Mouse (Mus musculus): ENCODE measurements around the gene Tomm6. TPM values are rescaled to one million over a fixed set of nuclear protein-coding genes. Genes with fewer than 3 reads are reported as not detected.
A peak's percentile ranks its signal among the peaks of the same experiment; 100 is the strongest.

Tomm6 gene
- 158 and 198 TPM in 2 replicates for total RNA-seq (2014; rRNA removed)
- polyA plus RNA-seq (2015; fragmentation: Nextera tagmentation; extraction: Ambion mirVana) = 343 and 371 TPM in 2 replicates

DNA sequence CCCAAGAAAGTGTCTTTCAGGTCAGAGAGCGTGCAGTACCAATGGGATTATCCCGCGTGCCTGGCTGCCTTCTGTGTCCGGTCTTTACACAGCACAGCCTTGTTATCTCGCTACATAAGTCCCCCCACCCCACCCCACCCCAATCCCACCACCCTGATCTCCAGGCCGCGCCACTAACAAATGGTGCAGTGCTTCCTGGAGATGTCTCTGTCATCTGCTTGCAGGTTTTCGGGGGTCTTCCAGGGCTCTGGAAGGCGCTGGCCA is at the start of gene Tomm6:
TSS of gene Tomm6 (minus strand) at position 43 of the 264 bp plus-strand sequence.
- Histone ChIP-seq H3K9me3 (ENCODE audit: low read length) (no peaks in the 10 kb centered on the region), H3K4me1 (ENCODE audit: insufficient read depth, low read length) (peaks cover 11% of the 10 kb centered on the region), H3K27ac (peak within 1 kb of the TSS; percentile 87), H3K27me3 (ENCODE audit: insufficient read depth, low read length) (no peaks in the 10 kb centered on the region), H3K9ac (replicated peaks; ENCODE audit: low read length) (peak within 1 kb of the TSS; percentile 84), H3K36me3 (ENCODE audit: insufficient read depth, low read length) (peaks cover 12% of the 10 kb centered on the region), H3K4me3 (ENCODE audit: low read length) (peak within 1 kb of the TSS; percentile 58), H3K4me2 (ENCODE audit: low read depth, low read length) (peak within 1 kb of the TSS; percentile 92)
- no peak for DNase-seq (ENCODE audit: low spot score)
- under 1% methylated on average over 9 of the region's 9 CpGs for WGBS
- no peak for TF ChIP-seq CTCF (IDR thresholded peaks at IDR 0.05; ENCODE audit: low read depth)
- no peak for ATAC-seq

DNA sequence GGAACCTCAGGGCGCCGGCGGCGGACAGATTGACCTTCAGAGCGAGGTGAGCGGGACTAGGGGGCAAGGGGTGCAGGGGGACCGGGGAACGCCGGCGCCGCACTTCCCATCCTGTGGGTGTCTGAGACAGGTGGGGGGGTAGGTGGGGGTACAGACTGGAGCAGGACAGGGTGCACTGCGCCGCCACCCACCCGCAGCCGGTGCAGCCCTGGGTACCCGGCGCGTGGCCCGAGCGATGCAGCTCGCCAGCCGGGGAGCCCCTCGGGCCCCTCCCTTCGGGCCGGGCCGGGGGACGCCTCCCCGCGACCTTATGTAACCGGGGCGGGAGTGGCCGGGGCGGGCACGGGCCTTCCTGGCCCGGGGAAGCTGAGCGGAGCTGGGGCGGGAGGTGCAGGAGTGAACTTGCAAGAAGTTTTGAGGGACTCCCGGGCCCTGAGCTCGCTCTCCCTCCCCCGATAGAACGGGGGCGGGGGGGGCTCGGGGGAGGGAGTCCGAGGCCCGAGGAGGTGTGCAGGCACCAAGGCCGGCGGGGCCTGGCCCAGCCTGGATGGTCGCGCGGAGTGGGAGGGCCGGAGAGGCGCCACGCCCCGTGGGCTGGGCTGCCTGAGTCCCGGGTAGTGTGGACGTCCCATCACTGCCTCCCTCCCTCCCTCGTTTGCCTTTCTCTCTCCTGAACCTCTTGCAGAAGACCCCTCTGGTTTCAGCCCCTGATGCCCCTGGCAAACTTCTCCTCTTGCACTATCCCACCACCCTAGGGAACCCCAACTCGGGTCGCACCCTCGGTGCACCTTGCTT is 49.3 kb upstream of the Tomm6 start:
- WGBS = 1% methylated on average over 46 of the region's 60 CpGs
- no peaks in the 10 kb centered on the region for H3K36me3 ChIP-seq (ENCODE audit: insufficient read depth, low read length)
- H3K4me3 ChIP-seq (ENCODE audit: low read length) = peak overlapping the region; percentile 61
- H3K9ac ChIP-seq (replicated peaks; ENCODE audit: low read length) = peak overlapping the region; percentile 53
- peak; percentile 83 for ATAC-seq
- no peaks in the 10 kb centered on the region for H3K27me3 ChIP-seq (ENCODE audit: insufficient read depth, low read length)
- peak; percentile 70 for DNase-seq (ENCODE audit: low spot score)
- H3K9me3 ChIP-seq (ENCODE audit: low read length) = no peaks in the 10 kb centered on the region
- TF ChIP-seq CTCF (IDR thresholded peaks at IDR 0.05; ENCODE audit: low read depth) = no peak
- peak overlapping the region; percentile 69 for H3K27ac ChIP-seq
- 0 out of 2 replicates have a peak, but pooled peaks cover 5% of the 10 kb centered on the region for H3K4me1 ChIP-seq (ENCODE audit: insufficient read depth, low read length)
- H3K4me2 ChIP-seq (ENCODE audit: low read depth, low read length) = peak overlapping the region; percentile 95

DNA sequence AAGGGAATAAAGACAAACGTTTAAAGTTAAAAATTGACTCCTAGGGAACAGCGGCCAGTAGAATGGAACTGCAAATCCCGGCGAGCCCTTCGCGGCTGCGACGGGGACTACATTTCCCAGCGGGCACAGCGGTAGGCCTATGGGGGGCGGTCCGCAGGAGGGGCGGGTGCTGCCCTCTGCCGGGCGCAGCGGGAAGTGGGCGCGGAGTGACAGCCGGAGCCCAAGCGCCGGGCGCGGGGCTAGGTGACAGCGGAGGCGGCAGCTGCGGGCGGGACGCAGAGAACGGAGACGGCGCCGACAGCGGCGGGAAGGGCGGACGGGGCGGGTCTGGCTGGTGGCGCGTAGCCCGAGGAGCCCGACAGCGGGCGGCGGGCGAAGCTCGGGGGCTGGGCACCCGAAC is 48.7 kb upstream of the Tomm6 start, which contains the start of gene Tfeb:
TSS of gene Tfeb (plus strand) at position 175 of the 400 bp plus-strand sequence.
- Histone ChIP-seq H3K36me3 (ENCODE audit: insufficient read depth, low read length) (no peaks in the 10 kb centered on the region), H3K9me3 (ENCODE audit: low read length) (no peaks in the 10 kb centered on the region), H3K27me3 (ENCODE audit: insufficient read depth, low read length) (no peaks in the 10 kb centered on the region), H3K9ac (replicated peaks; ENCODE audit: low read length) (peak within 1 kb of the TSS; percentile 53), H3K4me3 (ENCODE audit: low read length) (peak within 1 kb of the TSS; percentile 61), H3K27ac (peak within 1 kb of the TSS; percentile 69), H3K4me2 (ENCODE audit: low read depth, low read length) (peak within 1 kb of the TSS; percentile 95), H3K4me1 (ENCODE audit: insufficient read depth, low read length) (0 out of 2 replicates have a peak, but pooled peaks cover 5% of the 10 kb centered on the region)
- peak; percentile 80 for TF ChIP-seq CTCF (IDR thresholded peaks at IDR 0.05; ENCODE audit: low read depth)
- WGBS = 2% methylated on average over 43 of the region's 47 CpGs
- DNase-seq (ENCODE audit: low spot score) (peak; percentile 96), ATAC-seq (peak; percentile 74)

DNA sequence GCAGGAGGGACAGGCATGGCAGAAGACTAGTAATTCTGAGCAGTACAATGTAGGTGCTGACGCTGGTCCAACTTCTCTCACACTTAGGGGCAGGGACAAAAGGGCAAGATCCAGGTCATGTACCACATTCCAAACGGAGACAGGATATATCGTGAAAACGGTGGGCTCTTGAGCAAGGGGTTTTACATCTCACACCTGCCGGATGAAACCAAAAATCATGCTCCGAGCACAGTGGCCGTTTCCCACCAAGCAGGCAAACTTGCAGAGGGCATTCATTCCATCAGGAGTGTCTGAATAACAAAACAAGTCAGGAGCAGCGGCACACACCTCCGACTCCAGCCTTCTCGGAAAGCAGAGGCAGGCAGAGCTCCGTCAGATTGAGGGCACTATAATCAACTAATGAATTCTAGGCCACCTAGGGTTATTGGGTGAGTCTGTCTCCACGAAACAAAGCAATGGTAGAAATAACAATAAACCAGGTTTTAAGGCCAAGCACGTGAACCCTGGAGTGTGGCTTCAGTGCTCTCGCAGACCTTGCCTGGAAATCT is 47.4 kb upstream of the Tomm6 start:
- WGBS = 75% methylated on average over 14 of the region's 14 CpGs
- TF ChIP-seq CTCF (IDR thresholded peaks at IDR 0.05; ENCODE audit: low read depth) = no peak
- DNase-seq (ENCODE audit: low spot score) = no peak

DNA sequence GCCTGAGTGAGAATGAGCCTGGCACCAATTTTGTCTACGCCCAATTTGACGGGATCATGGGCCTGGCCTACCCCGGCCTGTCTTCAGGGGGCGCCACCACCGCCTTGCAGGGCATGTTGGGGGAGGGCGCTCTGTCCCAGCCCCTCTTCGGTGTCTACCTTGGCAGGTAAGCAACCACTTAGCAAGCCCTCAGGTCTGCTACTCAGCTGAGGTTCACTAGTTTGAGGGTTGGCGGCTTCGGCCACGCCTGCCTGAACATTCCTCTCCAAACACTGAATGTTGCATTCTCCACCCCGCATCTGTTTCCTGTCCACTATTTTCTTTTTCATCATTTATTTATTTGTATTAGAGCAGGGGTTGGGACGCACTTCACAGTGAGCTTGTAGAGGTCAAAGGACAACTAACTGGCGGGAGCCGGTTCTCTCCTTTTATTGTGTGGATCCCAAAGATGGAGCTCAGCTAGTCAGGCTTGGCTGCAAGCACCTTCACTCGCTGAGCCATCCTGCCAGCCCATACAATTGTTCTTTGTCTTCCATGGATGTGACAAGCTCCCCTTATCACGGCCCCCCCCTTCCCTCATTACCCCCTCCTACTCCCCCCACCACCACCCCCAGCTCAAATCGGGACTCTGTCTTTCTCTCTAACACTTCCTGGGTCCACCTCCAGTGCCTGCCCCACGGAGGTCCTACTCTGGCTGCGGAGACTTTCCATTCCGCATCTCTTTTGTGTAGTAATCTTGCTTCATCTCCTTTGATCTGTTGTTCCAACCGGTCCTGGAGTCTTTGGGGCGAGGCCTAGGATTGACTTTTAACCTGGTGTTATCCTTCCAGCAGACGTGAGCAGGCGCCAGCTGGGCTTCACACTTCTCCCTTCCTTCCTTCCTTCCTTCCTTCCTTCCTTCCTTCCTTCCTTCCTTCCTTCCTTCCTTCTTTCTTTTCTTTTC is 42.7 kb upstream of the Tomm6 start:
- Histone ChIP-seq H3K9ac (replicated peaks; ENCODE audit: low read length) (no peak overlapping the region), H3K9me3 (ENCODE audit: low read length) (no peaks in the 10 kb centered on the region), H3K36me3 (ENCODE audit: insufficient read depth, low read length) (no peaks in the 10 kb centered on the region), H3K4me2 (ENCODE audit: low read depth, low read length) (no peak overlapping the region), H3K4me3 (ENCODE audit: low read length) (no peak overlapping the region), H3K27me3 (ENCODE audit: insufficient read depth, low read length) (no peaks in the 10 kb centered on the region), H3K4me1 (ENCODE audit: insufficient read depth, low read length) (no peaks in the 10 kb centered on the region), H3K27ac (no peak overlapping the region)
- 50% methylated on average over 24 of the region's 24 CpGs for WGBS
- ATAC-seq = no peak
- DNase-seq (ENCODE audit: low spot score) = no peak
- TF ChIP-seq CTCF (IDR thresholded peaks at IDR 0.05; ENCODE audit: low read depth) = peak; percentile 29

More for the DNA sequence above, 47.4 kb upstream of the Tomm6 start:
- no peak overlapping the region for H3K27ac ChIP-seq
- H3K27me3 ChIP-seq (ENCODE audit: insufficient read depth, low read length) = no peaks in the 10 kb centered on the region
- no peak overlapping the region for H3K9ac ChIP-seq (replicated peaks; ENCODE audit: low read length)
- H3K4me3 ChIP-seq (ENCODE audit: low read length) = no peak overlapping the region
- no peak overlapping the region for H3K4me2 ChIP-seq (ENCODE audit: low read depth, low read length)
- no peaks in the 10 kb centered on the region for H3K36me3 ChIP-seq (ENCODE audit: insufficient read depth, low read length)
- no peak for ATAC-seq
- 0 out of 2 replicates have a peak, but pooled peaks cover 5% of the 10 kb centered on the region for H3K4me1 ChIP-seq (ENCODE audit: insufficient read depth, low read length)
- H3K9me3 ChIP-seq (ENCODE audit: low read length) = no peaks in the 10 kb centered on the region

DNA sequence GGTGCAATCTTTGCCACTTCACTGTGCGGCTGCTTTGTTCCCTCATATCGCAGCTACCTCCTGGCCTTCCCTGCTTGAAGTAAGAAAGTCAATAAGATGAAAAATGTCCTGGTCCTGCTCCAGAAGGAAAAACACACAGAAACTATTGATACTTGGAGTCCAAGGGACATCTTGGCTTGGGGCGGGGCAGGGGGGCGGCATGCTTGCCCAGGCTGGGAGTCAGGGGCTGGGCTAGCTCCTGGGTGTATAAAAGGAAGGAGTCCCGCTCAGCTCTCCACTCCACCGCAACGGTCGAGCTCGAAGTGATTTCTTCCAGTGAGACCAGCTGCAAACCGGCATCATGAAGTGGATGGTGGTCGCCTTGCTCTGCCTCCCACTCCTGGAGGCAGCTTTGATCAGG is 38.4 kb upstream of the Tomm6 start, which contains the start of gene Pgc:
TSS of gene Pgc (plus strand) at position 277 of the 400 bp plus-strand sequence.
- WGBS = 76% methylated on average over 11 of the region's 11 CpGs
- H3K4me1 ChIP-seq (ENCODE audit: insufficient read depth, low read length) = no peaks in the 10 kb centered on the region

More for the DNA sequence above, 38.4 kb upstream of the Tomm6 start, which contains the start of gene Pgc:
- Histone ChIP-seq H3K27ac (no peak within 1 kb of the TSS), H3K27me3 (ENCODE audit: insufficient read depth, low read length) (no peaks in the 10 kb centered on the region), H3K9ac (replicated peaks; ENCODE audit: low read length) (no peak within 1 kb of the TSS), H3K4me3 (ENCODE audit: low read length) (no peak within 1 kb of the TSS), H3K36me3 (ENCODE audit: insufficient read depth, low read length) (no peaks in the 10 kb centered on the region), H3K9me3 (ENCODE audit: low read length) (no peaks in the 10 kb centered on the region), H3K4me2 (ENCODE audit: low read depth, low read length) (no peak within 1 kb of the TSS)
- ATAC-seq = no peak
- no peak for TF ChIP-seq CTCF (IDR thresholded peaks at IDR 0.05; ENCODE audit: low read depth)
- no peak for DNase-seq (ENCODE audit: low spot score)

Measured in hindbrain, postnatal 0 days (tissue).